Mouse (Mus musculus) hematopoietic stem cell, adult 5-6 weeks (primary cell): ENCODE data around the gene Sec14l3. TPM values are rescaled to one million over a fixed set of nuclear protein-coding genes. Genes with fewer than 3 reads are reported as not detected.
"Not testable (repeated sequence)": the region's sequence is repeated elsewhere in the genome, so short reads cannot be mapped to it uniquely, and the experiment has no call there.

Experiments
- ATAC-seq, 2 experiments: fragments of 125-278 bp in 1 of 2; replicated peaks in 1 of 2; 2 replicates each; pipeline ENCODE4 v1.8.0; 2016 to 2017; ENCODE audit warnings: inconsistent platforms in 2 of 2, mild to moderate bottlenecking in 2 of 2, moderate number of reproducible peaks in 2 of 2, low read depth in 1 of 2, moderate TSS enrichment in 1 of 2; ENCODE audit not compliant: low FRiP score in 2 of 2, poor library complexity in 2 of 2, severe bottlenecking in 2 of 2, insufficient read depth in 1 of 2, low TSS enrichment in 1 of 2
- total RNA-seq: library from RNA; stranded (forward); fragments of 172-1452, 232-1000 nt; gene quantifications from 2 replicates; pipeline ENCODE4 v1.2.3, GENCODE M21; 2017

Gene Sec14l3
- not detected in 2 replicates for total RNA-seq

- no peak for ATAC-seq
Measured at GRCm38 (mm10) chr11:4064627-4065122, at the start of gene Sec14l3. Gene Sec14l3 (plus strand): TSS chr11:4064841.

GRCm38 (mm10) chr11:4015796-4016195 is 48.8 kb upstream of the Sec14l3 start:
- ATAC-seq: not testable (repeated sequence)

GRCm38 (mm10) chr11:4022111-4022510 is 42.5 kb upstream of the Sec14l3 start:
- not testable (repeated sequence) for ATAC-seq

DNA sequence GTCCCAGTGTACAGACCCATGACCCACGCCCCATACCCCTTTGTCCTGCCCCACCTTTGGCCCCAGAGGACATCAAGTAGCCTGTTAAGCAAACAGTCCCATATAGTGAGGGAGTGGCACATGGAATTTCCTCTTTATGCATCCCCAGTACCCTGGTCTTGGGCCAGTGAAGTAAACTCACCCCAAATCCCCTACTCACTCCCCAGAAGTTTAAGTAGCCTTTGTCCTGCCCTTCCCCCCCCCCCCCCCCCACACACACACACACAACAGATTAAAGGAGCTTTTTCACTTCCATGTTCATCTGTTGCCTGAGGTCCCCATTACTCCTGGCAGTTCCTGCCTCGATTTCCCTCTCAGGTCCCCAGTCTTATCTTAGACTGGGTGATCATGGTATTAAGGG is 41.3 kb upstream of the Sec14l3 start:
- ATAC-seq: no peak

DNA sequence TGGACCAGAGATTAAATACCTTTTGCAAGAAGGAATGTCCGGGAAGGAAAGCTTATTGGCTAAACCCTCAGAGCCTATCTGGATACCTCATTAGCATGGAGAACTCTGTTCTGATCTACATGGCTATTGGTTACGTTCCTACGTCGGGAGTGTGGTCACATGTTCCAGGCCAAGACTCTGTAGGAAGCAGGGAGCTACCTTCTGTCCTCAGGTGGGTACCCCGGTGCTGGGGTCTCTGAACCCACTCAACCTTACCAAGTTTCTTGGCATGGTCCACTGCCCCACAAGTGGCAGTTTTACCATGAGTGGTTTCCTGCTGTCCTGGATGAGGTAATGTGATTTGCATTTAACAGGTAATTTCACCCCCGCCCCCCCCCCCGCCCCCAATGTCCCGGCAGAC is 37.6 kb upstream of the Sec14l3 start:
- no peak for ATAC-seq

GRCm38 (mm10) chr11:4027561-4028334 is 36.9 kb upstream of the Sec14l3 start:
- no peak for ATAC-seq

- ATAC-seq: no peak
Measured at GRCm38 (mm10) chr11:4029343-4029742, 35.3 kb upstream of the Sec14l3 start.

DNA sequence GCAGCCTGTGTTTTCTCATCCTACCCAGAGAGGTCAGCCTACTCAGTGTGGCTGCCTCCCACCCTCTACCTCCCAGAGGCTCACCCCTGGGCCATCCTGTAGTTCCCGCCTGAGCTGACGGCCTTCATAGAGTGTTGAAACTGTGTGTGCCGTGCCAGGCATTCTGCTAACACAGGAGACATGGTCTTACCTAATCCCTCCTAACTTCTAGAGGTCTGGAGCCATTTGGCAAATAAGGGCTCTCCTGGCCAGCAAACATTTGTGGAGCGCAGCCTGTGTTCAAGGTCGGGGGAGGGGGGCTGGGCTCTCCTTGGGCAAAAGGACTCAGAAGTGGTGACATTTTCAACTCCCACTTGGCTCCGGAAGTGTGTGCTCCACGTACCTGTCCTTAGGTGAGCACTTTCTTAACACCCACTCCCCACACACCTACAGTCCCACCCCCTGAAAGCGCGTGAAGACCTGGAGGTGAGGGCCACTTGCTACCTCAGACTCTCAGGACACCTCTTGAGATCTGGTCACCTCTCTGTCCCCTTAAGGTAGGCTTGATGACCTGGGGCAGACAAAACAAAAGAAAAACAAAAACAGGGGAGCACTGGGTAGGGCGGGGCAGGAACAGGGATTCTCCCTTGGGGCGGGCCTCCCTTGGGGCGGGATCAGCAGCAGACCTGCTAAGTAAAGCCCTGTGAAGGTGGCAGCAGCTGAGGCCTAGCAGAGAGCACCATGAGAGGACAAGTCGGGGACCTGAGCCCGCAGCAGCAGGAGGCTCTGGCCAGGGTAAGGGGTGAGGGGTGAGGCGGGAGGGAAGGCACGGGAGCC is 33.3 kb upstream of the Sec14l3 start, which contains the start of gene Sec14l4:
Sec14l4 (plus strand) TSS at position 337 of the 816 bp plus-strand sequence.
- ATAC-seq: no peak

GRCm38 (mm10) chr11:4031961-4032360 is 32.7 kb upstream of the Sec14l3 start:
- no peak for ATAC-seq

DNA sequence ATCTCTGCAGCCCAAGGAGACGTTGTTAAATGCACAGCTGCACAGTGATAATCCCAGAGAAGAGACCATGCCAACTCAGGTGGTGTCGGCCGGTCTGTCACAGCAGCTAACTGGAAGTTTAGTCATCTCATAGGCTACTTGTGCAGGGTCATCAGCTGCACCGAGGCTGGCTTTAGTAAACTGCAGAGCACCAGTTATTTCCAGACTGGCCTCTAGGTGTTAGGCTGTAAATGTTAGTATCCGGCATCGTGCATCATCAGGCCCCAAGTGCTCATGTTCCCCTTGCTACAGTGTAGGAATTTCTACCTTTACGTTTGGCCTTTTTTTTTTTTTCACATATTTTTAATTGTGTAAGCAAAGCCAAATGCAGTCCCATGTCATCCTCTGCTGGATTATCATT is 31.2 kb upstream of the Sec14l3 start:
- ATAC-seq: no peak

GRCm38 (mm10) chr11:4034169-4034568 is 30.5 kb upstream of the Sec14l3 start:
- ATAC-seq: no peak

- ATAC-seq: no peak
Measured at GRCm38 (mm10) chr11:4035116-4035892, 29.3 kb upstream of the Sec14l3 start.

DNA sequence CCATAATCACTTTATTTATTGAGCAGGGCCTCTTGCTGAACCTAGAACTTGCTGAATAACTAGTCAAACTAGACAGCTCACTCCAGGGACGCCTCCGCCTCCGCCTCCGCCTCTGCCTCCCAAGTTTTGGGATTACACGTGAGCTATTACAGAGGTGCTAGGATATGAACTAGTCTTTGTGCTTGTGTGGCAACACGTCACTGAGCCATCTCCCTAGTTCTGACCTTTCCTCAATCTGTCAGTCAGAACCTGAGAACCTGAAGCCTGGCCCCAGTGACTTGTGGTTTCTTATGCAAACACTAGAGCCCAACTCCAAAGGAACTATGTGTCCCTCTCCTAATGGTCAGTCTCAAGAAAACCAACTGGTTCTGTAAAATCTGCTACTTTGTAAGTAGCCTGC is 28.7 kb upstream of the Sec14l3 start:
- no peak for ATAC-seq

DNA sequence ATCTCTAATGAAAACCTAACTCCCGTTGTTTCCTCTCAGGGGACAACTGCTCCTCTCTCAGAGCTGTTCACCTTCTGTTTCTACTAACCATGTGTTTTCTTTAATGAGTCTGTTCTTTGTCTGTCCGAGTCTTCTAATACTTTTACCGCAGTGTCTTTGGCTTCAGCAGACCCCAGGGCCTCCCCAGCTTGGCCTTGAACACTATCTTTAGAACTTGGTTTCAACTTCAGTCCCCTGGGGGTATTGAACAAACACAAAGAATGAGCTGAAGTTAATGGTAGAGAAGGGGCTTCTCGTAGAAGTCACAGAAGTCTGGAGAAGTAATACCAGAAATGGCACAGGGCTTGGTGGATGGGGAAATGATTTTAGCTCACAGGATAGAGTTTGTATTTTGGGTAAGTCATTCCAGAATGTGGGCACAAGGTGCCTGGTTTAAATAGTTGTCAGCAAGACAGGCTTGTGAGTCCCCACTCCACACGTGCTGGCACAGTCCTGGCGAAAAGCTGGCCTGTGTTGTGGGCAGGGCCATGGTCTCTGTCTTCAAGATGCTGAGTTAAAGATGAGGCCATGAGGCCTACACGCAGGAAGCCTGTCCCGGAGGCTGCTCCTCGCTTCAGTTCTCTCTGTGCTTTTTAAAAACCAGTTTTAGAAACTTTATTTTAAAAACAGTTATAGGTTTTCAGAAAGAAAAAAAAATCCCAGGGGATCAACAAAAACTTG is 28.1 kb upstream of the Sec14l3 start:
- ATAC-seq: no peak

- ATAC-seq: no peak
Measured at GRCm38 (mm10) chr11:4039951-4040350, 24.7 kb upstream of the Sec14l3 start.

DNA sequence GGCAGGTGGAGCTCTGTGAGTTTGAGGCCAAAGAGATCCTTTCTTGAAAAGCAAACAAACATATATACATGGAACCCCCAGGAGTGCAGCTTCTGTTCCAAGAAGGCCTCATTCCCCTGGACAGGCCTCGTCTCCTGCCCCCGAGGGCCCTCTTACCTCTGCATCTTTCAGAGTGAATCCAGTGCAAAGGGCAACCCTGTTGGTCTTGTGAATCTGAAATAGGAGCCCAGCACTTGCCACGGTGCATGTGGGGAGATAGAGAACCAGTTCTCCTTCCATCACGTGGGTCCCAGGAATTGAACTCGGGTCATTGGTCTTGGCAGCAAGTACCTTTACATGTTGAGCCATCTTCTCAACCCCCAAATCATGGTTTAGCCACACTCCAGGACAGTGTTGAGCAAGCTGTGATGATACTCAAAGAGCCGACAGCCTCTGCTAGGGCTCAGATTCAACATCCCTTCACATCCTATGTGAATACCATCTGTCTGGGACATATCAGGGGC is 23.5 kb upstream of the Sec14l3 start:
- ATAC-seq: no peak

DNA sequence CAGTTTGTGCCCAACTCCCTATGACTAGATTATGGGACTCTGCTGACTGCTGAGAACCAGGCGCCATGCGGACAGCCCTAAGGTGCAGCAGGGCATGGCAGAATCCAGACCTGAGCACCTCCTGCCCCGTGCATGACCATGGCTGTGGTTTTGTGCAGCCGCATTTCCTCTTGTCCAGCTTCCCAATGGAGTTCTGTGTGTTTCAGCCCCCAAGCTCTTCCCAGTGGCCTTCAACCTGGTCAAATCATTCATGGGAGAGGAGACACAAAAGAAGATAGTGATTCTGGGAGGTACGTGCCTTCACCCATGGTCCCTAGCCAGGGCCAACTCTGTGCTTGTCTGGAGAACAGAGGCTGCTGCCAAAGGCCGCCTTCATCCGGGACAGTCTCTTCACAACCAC is 21.6 kb upstream of the Sec14l3 start:
- ATAC-seq: no peak
